Mouse (Mus musculus): ENCODE results near the gene Ttc7b.

Ttc7b gene

GRCm38 (mm10) chr12:100455453-100455852 lies 65.2 kb downstream of the Ttc7b start:
- no peak for DNase-seq (ENCODE audit: low spot score in 2 of 2)

DNA sequence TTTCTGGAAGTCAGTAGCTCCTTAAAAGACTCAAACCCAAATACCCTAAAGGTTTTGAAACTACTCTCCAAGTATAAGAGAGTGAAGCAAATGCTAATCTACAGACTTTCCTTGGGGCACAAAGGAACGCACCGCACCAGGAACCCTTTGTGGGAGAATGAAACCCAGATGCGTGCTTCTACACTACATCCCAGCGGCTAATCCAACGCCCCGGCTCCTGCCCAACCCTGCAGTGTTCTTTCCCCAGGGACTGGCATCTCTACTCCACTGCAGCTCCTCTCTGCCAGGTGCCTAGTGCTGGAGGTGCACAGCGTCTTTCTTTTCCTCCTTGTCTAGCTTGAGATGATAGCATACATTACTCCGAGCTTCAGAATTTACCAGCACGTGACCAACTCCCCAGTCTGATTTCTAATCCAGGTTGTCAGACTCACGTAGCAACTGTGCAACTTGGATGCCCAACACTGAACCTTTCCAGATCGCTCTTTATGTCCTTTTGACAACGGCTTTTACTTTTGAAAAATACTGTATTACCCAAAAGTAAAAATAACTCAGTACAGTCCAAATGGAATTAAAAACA lies 72.8 kb downstream of the Ttc7b start:
- no peak for DNase-seq (ENCODE audit: low spot score in 2 of 2)

- DNase-seq (ENCODE audit: low spot score in 2 of 2): no peak
Observed at GRCm38 (mm10) chr12:100447161-100447560, 73.5 kb downstream of the Ttc7b start.

- DNase-seq (ENCODE audit: low spot score in 2 of 2): no peak
Observed at GRCm38 (mm10) chr12:100445686-100446085, 74.9 kb downstream of the Ttc7b start.

- DNase-seq (ENCODE audit: low spot score in 2 of 2): no peak
Observed at GRCm38 (mm10) chr12:100445271-100445670, 75.4 kb downstream of the Ttc7b start.

- DNase-seq (ENCODE audit: low spot score in 2 of 2): no peak
Observed at GRCm38 (mm10) chr12:100444671-100445165, 75.9 kb downstream of the Ttc7b start.

DNA sequence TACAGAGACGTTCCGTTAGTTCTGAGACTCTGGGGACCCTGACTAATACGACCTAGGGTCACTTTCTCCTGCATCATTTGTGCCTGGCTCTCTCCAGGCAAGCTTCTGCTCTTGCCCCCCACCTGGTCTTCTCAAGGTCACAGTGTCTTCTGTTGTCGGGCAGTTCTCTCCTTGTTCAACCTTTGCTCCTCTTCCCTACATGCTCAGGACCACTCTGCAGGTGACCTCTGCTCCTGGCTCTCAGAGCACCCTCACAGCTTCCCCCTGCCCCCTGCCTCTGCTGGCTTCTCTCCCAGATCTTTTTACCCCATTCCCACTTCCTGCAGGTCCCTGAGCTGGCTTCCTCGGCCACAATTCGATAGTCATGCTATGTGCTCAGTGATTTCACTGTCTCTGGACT lies 77.2 kb downstream of the Ttc7b start:
- DNase-seq (ENCODE audit: low spot score in 2 of 2): no peak

- DNase-seq (ENCODE audit: low spot score in 2 of 2): no peak
Observed at GRCm38 (mm10) chr12:100441609-100442008, 79.0 kb downstream of the Ttc7b start.

DNA sequence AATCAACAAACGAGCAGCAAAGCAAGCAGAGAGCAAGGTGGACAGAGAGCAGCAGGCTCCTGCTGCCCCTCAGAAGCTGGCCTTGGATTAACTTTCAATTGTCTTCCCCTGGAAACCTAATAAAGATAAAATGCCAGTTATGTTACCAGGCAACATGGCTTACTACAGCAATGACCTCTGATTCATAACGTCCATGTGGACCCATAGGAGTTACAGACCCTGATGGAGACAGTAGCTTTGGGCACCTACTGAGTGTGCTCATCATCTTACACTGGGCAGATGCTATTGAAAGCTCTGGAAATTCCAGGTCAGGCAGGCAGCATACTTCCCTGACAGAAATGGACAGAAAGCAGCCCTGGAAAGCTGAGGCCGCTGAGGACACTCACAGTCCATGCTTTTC lies 80.7 kb downstream of the Ttc7b start:
- DNase-seq (ENCODE audit: low spot score in 2 of 2): no peak

DNA sequence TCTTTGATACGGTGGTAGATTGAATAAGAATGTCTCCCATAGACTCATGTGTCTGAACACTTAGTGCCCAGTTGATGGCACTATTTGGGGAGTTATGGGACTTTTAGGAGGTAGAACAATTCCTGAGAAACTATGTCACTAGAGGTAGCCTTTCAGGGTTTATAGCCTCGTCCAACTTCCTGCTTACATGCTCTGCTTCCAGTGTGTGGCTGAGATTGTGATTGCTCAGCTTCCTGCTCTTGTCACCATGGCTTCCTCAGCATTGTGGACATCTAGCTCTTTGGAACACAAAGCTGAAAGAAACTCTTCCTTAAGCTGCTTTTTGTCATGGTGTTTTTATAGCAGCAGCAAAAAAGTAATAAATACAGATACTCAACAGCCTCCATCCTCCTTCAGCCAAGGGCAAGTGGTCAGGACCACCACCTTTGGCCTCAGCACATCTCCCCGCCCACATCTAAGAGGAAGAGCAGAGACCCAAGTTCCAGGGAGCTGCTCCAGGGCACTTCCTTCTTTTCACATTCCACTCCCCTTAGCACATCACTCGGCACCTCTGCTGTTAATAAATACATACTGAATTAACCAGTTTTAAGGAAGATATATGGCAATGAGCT lies 81.4 kb downstream of the Ttc7b start:
- DNase-seq (ENCODE audit: low spot score in 2 of 2): no peak

GRCm38 (mm10) chr12:100438509-100438908 lies 82.1 kb downstream of the Ttc7b start:
- no peak for DNase-seq (ENCODE audit: low spot score in 2 of 2)

DNA sequence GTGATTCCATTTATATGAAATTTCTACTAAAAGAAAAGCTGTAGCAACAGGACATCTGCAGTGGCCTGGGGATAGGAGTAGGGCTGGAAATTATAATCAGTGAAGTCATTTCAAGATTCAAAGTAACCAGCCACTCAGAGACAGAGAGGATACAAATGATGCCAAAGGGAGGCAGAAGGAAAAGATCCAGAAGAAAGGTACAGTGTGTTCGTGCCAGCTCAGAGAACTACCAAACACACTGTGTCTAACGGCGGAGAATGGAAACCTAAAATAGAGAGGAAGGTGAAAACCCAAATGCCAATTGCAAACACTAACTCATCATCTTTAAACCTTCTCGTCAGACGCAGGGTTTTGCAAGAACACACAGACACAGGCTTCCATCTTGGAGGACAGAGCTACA lies 82.8 kb downstream of the Ttc7b start:
- DNase-seq (ENCODE audit: low spot score in 2 of 2): no peak

- no peak for DNase-seq (ENCODE audit: low spot score in 2 of 2)
Observed at GRCm38 (mm10) chr12:100435763-100436162, 84.9 kb downstream of the Ttc7b start.

DNA sequence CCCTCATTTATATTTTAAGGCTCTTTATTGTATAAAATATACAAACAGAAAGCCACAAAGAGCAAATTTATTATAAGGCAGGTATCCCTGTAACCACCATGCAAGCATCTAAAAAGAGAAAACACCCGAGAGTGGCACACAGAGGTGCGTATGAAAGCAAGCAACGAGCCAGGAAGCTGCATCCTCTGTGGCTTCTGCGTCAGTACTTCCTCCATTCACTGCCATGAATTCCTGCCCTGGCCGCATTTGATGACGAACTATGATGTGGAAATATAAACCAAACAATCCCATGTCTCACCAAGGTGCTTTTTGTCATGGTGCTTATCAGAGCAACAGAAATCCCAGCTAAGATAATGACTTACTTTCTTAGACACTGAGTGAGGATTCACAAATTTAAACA lies 88.8 kb downstream of the Ttc7b start:
- DNase-seq (ENCODE audit: low spot score in 2 of 2): no peak

DNA sequence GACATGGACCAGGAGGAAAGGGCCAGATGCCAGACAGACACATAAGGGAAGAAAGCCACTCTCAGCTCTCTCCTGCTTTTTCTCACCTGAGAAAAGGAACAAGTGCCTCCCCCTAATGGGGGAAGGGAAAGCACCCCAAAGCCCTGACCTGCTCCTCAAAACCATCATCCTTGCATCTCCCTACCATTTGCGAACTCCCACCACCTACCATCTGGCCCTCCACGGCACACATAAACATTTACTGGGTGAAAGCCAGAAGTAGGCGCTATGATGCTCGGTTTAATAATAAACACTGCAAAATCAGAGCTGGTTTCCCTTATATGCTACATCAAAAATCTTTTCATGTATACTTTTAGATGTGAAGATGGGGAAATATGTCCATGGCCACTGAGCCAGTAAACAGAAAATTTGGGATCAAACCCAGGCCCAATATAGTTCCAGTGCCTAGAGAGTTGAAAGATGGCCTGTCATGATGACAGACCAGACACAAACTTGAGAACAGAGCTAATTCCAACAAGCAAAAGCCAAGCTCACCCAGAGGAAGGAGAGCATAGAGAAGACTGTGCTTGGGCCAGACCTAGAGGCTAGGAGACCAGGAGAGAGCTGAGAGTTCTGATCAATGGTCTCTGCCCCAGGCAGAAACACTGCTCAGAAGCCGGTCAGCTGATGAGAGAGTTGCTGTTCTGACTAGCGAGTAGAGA lies 91.1 kb downstream of the Ttc7b start:
- no peak for DNase-seq (ENCODE audit: low spot score in 2 of 2)

GRCm38 (mm10) chr12:100428183-100428582 lies 92.4 kb downstream of the Ttc7b start:
- no peak for DNase-seq (ENCODE audit: low spot score in 2 of 2)

- DNase-seq (ENCODE audit: low spot score in 2 of 2): no peak
Observed at GRCm38 (mm10) chr12:100426212-100426611, 94.4 kb downstream of the Ttc7b start.

DNA sequence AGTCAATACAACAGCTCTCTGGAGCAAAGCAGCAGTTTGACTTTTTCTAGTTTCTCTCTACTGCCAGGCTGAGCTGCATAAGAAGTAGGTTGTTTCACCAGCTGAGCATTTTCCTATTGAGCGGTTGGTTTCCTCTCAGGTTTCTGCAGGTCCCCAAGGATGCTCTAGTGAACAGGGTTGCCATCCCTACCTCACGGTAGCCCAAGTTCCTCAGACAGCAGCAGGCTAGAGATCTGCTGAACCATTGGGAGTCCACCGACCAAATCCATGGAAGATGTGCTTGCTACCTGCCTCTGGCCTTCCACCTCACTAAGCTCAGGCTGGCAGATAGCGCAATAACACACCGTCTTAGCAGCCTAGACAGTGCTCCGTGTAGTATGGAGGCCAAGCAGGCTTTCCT lies 95.6 kb downstream of the Ttc7b start:
- no peak for DNase-seq (ENCODE audit: low spot score in 2 of 2)

GRCm38 (mm10) chr12:100422286-100422820 lies 98.3 kb downstream of the Ttc7b start:
- DNase-seq (ENCODE audit: low spot score in 2 of 2): peak in 1 of 2 experiments; percentile 5

DNA sequence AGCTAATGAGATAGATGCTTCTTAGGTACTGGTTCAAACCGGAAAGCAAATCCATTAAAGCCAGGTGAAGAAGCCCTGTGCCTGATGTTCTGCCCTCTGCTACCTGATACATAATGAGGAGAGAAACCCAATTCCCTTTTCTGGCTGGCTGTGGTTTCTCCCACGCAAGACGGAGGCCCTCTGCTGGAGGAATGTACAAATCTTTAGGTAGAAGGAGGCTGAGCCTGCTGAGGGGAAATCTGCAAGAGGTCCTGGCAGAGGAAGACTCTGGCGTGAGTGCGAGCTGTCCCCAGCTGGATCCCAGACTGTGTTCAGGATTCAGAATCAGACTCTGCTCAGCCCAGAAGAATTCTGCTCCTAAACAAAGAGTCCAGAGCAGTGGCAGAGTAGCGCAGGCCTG lies 99.1 kb downstream of the Ttc7b start:
- no peak for DNase-seq (ENCODE audit: low spot score in 2 of 2)

DNA sequence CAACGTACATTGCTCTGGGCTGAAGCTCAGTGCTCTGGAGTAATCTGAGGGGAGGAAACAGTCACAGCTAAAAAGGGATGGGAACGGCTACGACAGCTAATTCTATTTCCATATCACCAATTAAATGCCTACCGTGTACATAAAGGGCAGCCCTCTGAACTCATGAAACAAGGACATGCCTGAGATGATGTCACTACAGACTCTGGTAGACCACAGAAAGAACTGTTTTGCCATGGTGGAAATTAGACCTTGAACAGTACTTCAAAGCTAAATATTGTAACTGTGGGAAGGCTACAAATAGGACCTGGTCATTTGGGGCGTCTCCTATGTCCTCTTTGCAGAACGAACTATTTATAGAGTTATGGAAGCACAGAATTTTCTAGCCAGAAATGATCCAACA lies 99.7 kb downstream of the Ttc7b start:
- no peak for DNase-seq (ENCODE audit: low spot score in 2 of 2)

- DNase-seq (ENCODE audit: low spot score in 2 of 2): no peak
Observed at GRCm38 (mm10) chr12:100419946-100420874, 100.4 kb downstream of the Ttc7b start.

All from frontal cortex, postnatal 14 days (tissue).